Mouse (Mus musculus): Measurements from ENCODE around the gene Prr11.

Prr11 gene

GRCm38 (mm10) chr11:87108409-87108754 lies at the start of gene Prr11:
Prr11 (minus strand) TSS chr11:87108708.
- under 1% methylated on average over 14 of the region's 14 CpGs for WGBS

- 95% methylated on average over 2 of the region's 2 CpGs for WGBS
Measured at GRCm38 (mm10) chr11:87158012-87158411, 49.5 kb upstream of the Prr11 start.

GRCm38 (mm10) chr11:87136233-87136632 lies 27.7 kb upstream of the Prr11 start:
- WGBS = 73% methylated on average over 4 of the region's 4 CpGs

- under 1% methylated on average over 99 of the region's 105 CpGs for WGBS
Measured at GRCm38 (mm10) chr11:87126824-87127816, 18.6 kb upstream of the Prr11 start, which contains the start of gene Trim37. Trim37 (plus strand) TSS chr11:87127077.

GRCm38 (mm10) chr11:87126281-87126823 lies 17.8 kb upstream of the Prr11 start:
- WGBS = 1% methylated on average over 12 of the region's 12 CpGs

- 56% methylated on average over 4 of the region's 4 CpGs for WGBS
Measured at GRCm38 (mm10) chr11:87125562-87125961, 17.1 kb upstream of the Prr11 start.

- 70% methylated on average over 8 of the region's 8 CpGs for WGBS
Measured at GRCm38 (mm10) chr11:87121864-87122263, 13.4 kb upstream of the Prr11 start.

- WGBS = 4% methylated on average over 9 of the region's 9 CpGs
Measured at GRCm38 (mm10) chr11:87110172-87110909, 1.8 kb upstream of the Prr11 start.

GRCm38 (mm10) chr11:87109519-87110171 lies 1.1 kb upstream of the Prr11 start:
- under 1% methylated on average over 42 of the region's 42 CpGs for WGBS

GRCm38 (mm10) chr11:87108755-87109518 lies 429 bp upstream of the Prr11 start, which contains the start of gene Ska2:
Ska2 (plus strand) TSS chr11:87109234.
- under 1% methylated on average over 40 of the region's 40 CpGs for whole genome bisulfite sequencing

GRCm38 (mm10) chr11:87087142-87087541 lies 21.4 kb downstream of the Prr11 start:
- 63% methylated on average over 2 of the region's 2 CpGs for WGBS

GRCm38 (mm10) chr11:87086290-87086984 lies 22.1 kb downstream of the Prr11 start, which contains the start of gene Smg8:
Smg8 (minus strand) TSS chr11:87086774.
- WGBS = 1% methylated on average over 43 of the region's 43 CpGs

GRCm38 (mm10) chr11:87085461-87085860 lies 23.0 kb downstream of the Prr11 start:
- WGBS = 90% methylated on average over 13 of the region's 13 CpGs

GRCm38 (mm10) chr11:87083712-87084111 lies 24.8 kb downstream of the Prr11 start:
- WGBS = 72% methylated on average over 1 of the region's 1 CpGs

GRCm38 (mm10) chr11:87073866-87074440 lies 34.6 kb downstream of the Prr11 start, which contains the start of gene Gdpd1:
Gdpd1 (minus strand) TSS chr11:87074062.
- WGBS = under 1% methylated on average over 43 of the region's 43 CpGs

GRCm38 (mm10) chr11:87073343-87073865 lies 35.1 kb downstream of the Prr11 start:
- under 1% methylated on average over 24 of the region's 24 CpGs for WGBS

- WGBS = 82% methylated on average over 3 of the region's 3 CpGs
Measured at GRCm38 (mm10) chr11:87062087-87062486, 46.4 kb downstream of the Prr11 start.

- 98% methylated on average over 2 of the region's 2 CpGs for WGBS
Measured at GRCm38 (mm10) chr11:87060410-87060809, 48.1 kb downstream of the Prr11 start.

- WGBS = 95% methylated on average over 6 of the region's 6 CpGs
Measured at GRCm38 (mm10) chr11:87056286-87056685, 52.2 kb downstream of the Prr11 start.

Measured in cerebral cortex, adult 2 months (tissue).